Mouse (Mus musculus) CH12.LX (cell line): ENCODE data around the gene Olfr1231.

Experiments used
- CHD2 ChIP-seq: IDR thresholded peaks from 2 replicates; pipeline ENCODE4 v1.6.1; 2011; ENCODE audit warnings: low read length, improper control_type of control experiment
- CTCF ChIP-seq, 2 experiments: IDR thresholded peaks in 1 of 2; conservative IDR thresholded peaks in 1 of 2; 2 replicates each; pipeline ENCODE4 v1.5.1; 2011 to 2012; ENCODE audit warnings: low read depth in 2 of 2, low read length in 2 of 2, improper control_type of control experiment in 1 of 2, inconsistent platforms in 1 of 2, mild to moderate bottlenecking in 1 of 2, moderate library complexity in 1 of 2
- EP300 ChIP-seq: IDR thresholded peaks from 2 replicates; pipeline ENCODE4 v1.6.1; 2011; ENCODE audit warnings: low read length, improper control_type of control experiment
- ETS1 ChIP-seq: conservative IDR thresholded peaks from 2 replicates; pipeline ENCODE4 v1.6.1; 2012; ENCODE audit warnings: low read depth, mild to moderate bottlenecking, inconsistent platforms, low read length, improper control_type of control experiment, moderate library complexity
- HCFC1 ChIP-seq: IDR thresholded peaks from 2 replicates; pipeline ENCODE4 v1.6.1; 2012; ENCODE audit warnings: low read depth, mild to moderate bottlenecking, inconsistent platforms, low read length, improper control_type of control experiment
- JUN ChIP-seq: IDR thresholded peaks from 2 replicates; pipeline ENCODE4 v1.6.1; 2011; ENCODE audit warnings: low read depth, mild to moderate bottlenecking, low read length, improper control_type of control experiment, moderate library complexity; ENCODE audit not compliant: insufficient read depth
- POLR2A ChIP-seq: IDR thresholded peaks from 2 replicates; pipeline ENCODE4 v1.6.1; 2011; ENCODE audit warnings: low read depth, mild to moderate bottlenecking, improper control_type of control experiment, low read length
- RAD21 ChIP-seq: IDR thresholded peaks from 2 replicates; pipeline ENCODE4 v1.6.1; 2011; ENCODE audit warnings: low read depth, mild to moderate bottlenecking, low read length, improper control_type of control experiment, moderate library complexity
- USF1 ChIP-seq: IDR thresholded peaks from 2 replicates; pipeline ENCODE4 v1.6.1; 2014; ENCODE audit warnings: low read depth, mild to moderate bottlenecking, inconsistent platforms, low read length, improper control_type of control experiment

DNA sequence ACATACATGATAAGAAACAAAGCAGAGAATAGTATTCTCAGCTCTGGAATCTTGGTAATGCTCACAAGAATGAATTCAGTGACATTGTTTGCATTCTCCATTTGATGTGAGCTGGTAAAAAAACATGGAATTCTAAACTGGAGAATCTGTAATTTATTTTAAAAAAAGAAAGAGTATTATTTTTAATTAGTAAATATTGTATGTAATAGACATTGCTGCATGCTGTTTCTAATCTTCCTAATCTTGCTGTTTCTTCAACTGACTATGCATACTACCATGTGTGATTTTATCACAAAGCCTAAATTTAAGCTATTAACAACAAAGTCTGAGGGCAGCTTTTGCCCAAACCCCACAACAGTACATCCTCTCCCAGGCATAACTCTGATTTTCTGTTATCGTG is 9.7 kb downstream of the Olfr1231 start, which contains the start of gene Olfr1230:
- TF ChIP-seq ETS1 (no peak), POLR2A (no peak), CTCF (conservative IDR thresholded peaks at IDR 0.05 in 1 of 2, IDR thresholded peaks at IDR 0.05 in 1 of 2; ENCODE audit: low read depth in 2 of 2, low read length in 2 of 2) (no peak), HCFC1 (no peak), USF1 (no peak), CHD2 (no peak), RAD21 (no peak), EP300 (no peak), JUN (no peak)
